Mouse (Mus musculus): ENCODE results near the gene Plekha6. TPM values are rescaled to one million over a fixed set of nuclear protein-coding genes. Genes with fewer than 3 reads are reported as not detected.

Gene Plekha6
- polyA plus RNA-seq (2017; shearing (Covaris generic)), result 3.1 TPM

GRCm38 (mm10) chr1:133163820-133164431, at the start of gene Plekha6:
TSS of gene Plekha6 (plus strand) at chr1:133164210.

GRCm38 (mm10) chr1:133130638-133131560, 33.1 kb upstream of the Plekha6 start, which contains the start of gene Ppp1r15b:
TSS of gene Ppp1r15b (plus strand) at chr1:133131143.

GRCm38 (mm10) chr1:133309652-133310267, 145.8 kb downstream of the Plekha6 start, which contains the start of gene Golt1a:
TSS of gene Golt1a (plus strand) at chr1:133309800.

GRCm38 (mm10) chr1:133321267-133321925, 157.4 kb downstream of the Plekha6 start, which contains the start of gene Kiss1:
TSS of gene Kiss1 (plus strand) at chr1:133321875.

GRCm38 (mm10) chr1:133350210-133350609, 186.2 kb downstream of the Plekha6 start, which contains the start of gene Ren1:
TSS of gene Ren1 (plus strand) at chr1:133350510.

Other genes with a start within 250 kb of the Plekha6 start
- 94.7 TPM for gene Mdm4, start 133.6 kb upstream of the Plekha6 start, polyA plus RNA-seq (2017; shearing (Covaris generic))
- gene Pik3c2b, start 118.5 kb upstream of the Plekha6 start, polyA plus RNA-seq (2017; shearing (Covaris generic)), result 1.3 TPM
- 48.1 TPM for gene Ppp1r15b, start 33.1 kb upstream of the Plekha6 start, polyA plus RNA-seq (2017; shearing (Covaris generic))
- gene Golt1a, start 145.6 kb downstream of the Plekha6 start, polyA plus RNA-seq (2017; shearing (Covaris generic)), result not detected
- not detected for gene Kiss1, start 157.7 kb downstream of the Plekha6 start, polyA plus RNA-seq (2017; shearing (Covaris generic))
- gene Ren1, start 186.3 kb downstream of the Plekha6 start, polyA plus RNA-seq (2017; shearing (Covaris generic)), result not detected
- gene Etnk2, start 199.4 kb downstream of the Plekha6 start, polyA plus RNA-seq (2017; shearing (Covaris generic)), result not detected

Measured in naive thymus-derived CD4-positive, alpha-beta T cell, adult 5 months (primary cell).